Mouse (Mus musculus): ENCODE data around the gene Mdfi.

DNA sequence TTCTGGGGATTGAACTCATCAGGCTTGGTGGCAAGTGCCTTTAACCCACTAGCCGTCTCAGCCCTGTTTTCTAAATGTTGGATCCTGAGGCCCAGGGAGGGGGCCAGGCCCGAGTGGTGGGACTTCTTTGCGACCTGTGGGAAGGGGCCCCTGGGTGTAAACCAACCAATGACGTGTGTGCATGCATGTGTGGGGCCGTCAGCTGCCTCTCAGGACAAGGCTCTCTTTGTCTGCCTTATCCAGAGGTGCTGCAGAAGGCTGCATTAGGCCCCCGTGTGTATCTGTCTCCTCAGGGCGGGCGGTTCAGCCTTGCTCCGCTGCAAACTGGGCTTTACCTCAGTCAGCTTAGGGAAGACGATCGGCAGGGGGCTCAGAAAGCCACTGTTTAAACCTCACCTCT is 28.9 kb upstream of the Mdfi start:
- TF ChIP-seq CTCF (IDR thresholded peaks at IDR 0.05; ENCODE audit: extremely low read depth, insufficient read depth, low read length) (no peak), POLR2A (IDR thresholded peaks at IDR 0.05; ENCODE audit: extremely low read depth, insufficient read depth, low read length) (no peak)

Measured in cortical plate, adult 2 months (tissue).